Mouse (Mus musculus) heart, adult 2 months (tissue): ENCODE measurements around the gene Papola. TPM values are rescaled to one million over a fixed set of nuclear protein-coding genes. Genes with fewer than 3 reads are reported as not detected.

Experiments
- DNase-seq, 2 experiments: peaks; one replicate each; pipeline ENCODE4 v3.0.0; 2021
- H3K27ac ChIP-seq: fragments of 200-600 bp; 2 replicates; pipeline ENCODE4 v1.8.1; 2022
- H3K27me3 ChIP-seq: fragments of 200-500 bp; 2 replicates; pipeline ENCODE4 v1.6.1; 2012; ENCODE audit warnings: mild to moderate bottlenecking, low read length, inconsistent platforms, mixed read lengths; ENCODE audit not compliant: control insufficient read depth, insufficient read depth
- H3K36me3 ChIP-seq: fragments of 200-500 bp; 2 replicates; pipeline ENCODE4 v1.6.1; 2012; ENCODE audit warnings: low read length, inconsistent platforms; ENCODE audit not compliant: control insufficient read depth, insufficient read depth
- H3K4me1 ChIP-seq: fragments of 200-500 bp; 2 replicates; pipeline ENCODE4 v1.6.1; 2011; ENCODE audit warnings: low read length; ENCODE audit not compliant: control insufficient read depth, insufficient read depth
- H3K4me3 ChIP-seq: fragments of 200-600 bp; 2 replicates; pipeline ENCODE4 v1.8.1; 2022
- H3K79me2 ChIP-seq: fragments of 200-500 bp; replicated peaks from 2 replicates; pipeline ENCODE4 v1.6.1; 2012; ENCODE audit warnings: mild to moderate bottlenecking, inconsistent platforms, low read length, moderate library complexity, mixed read lengths; ENCODE audit not compliant: control insufficient read depth, insufficient read depth
- H3K9ac ChIP-seq: fragments of 200-500 bp; 2 replicates; pipeline ENCODE4 v1.6.1; 2012; ENCODE audit warnings: low read depth, mild to moderate bottlenecking, control low read depth, inconsistent platforms, low read length, mixed read lengths
- CTCF ChIP-seq: fragments of 200-600 bp; IDR thresholded peaks from 2 replicates; pipeline ENCODE4 v1.8.1; 2022; ENCODE audit warnings: antibody characterized with exemption, mild to moderate bottlenecking, moderate library complexity
- EP300 ChIP-seq: fragments of 200-500 bp; IDR thresholded peaks from 2 replicates; pipeline ENCODE4 v1.6.1; 2011; ENCODE audit warnings: low read depth, low read length, control low read depth; ENCODE audit not compliant: insufficient read depth
- POLR2A ChIP-seq: fragments of 200-500 bp; IDR thresholded peaks from 2 replicates; pipeline ENCODE4 v1.6.1; 2011; ENCODE audit warnings: mild to moderate bottlenecking, low read depth, low read length, control low read depth; ENCODE audit not compliant: insufficient read depth
- whole genome bisulfite sequencing: fragments of 180-500 bp; shearing (Covaris S2); methylation state at CpG from one replicate; pipeline ENCODE4 v1.1.7; 2018; 5-methylcytosine and 5-hydroxymethylcytosine counted together
- intact Hi-C: fragments of 180-260 bp; cut with DNase I; formaldehyde crosslinking; loops from one replicate; pipeline ENCODE4 v1.15.1; 2025
- polyA plus RNA-seq: library from polyadenylated mRNA; depleted of rRNA; stranded (reverse); fragments of >200 nt; gene quantifications from 2 replicates; pipeline ENCODE4 v1.2.3, GENCODE M21; 2012
- total RNA-seq, 2 experiments: library from RNA; stranded (reverse); gene quantifications; 2 replicates each; pipeline ENCODE4 v1.2.3; 2021

Gene Papola
- total and polyA plus RNA-seq, 3 experiments, result 35.3 to 127 (median 124) TPM

DNA sequence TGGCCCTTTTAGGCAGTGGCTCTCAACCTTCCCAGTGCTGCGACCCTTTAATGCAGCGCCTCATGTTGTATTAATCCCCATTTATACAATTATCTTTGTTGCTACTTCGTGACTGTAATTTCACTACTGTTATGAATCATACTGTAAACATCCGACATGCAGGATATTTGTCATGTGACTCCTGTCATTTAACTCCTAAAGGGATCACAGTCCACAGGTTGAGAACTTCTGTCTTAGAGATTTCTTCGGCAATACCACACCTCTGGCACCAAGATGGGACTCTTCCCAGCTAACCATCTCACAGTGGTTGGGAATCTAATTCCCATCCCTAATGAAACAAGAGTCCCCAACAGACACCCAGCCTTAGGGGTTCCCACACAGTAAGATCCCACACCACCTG is 36.4 kb upstream of the Papola start:
- intact Hi-C loops, result no loop called here
- Histone ChIP-seq H3K4me3 (no peak overlapping the region), H3K27me3 (no peaks in the 10 kb centered on the region), H3K27ac (no peak overlapping the region), H3K36me3 (no peaks in the 10 kb centered on the region), H3K79me2 (no peaks in the 10 kb centered on the region), H3K4me1 (no peaks in the 10 kb centered on the region), H3K9ac (no peak overlapping the region)
- 68% methylated on average over 5 of the region's 5 CpGs for WGBS
- no peak for TF ChIP-seq CTCF
- TF ChIP-seq EP300, result no peak
- no peak for TF ChIP-seq POLR2A
- DNase-seq, result no peak

DNA sequence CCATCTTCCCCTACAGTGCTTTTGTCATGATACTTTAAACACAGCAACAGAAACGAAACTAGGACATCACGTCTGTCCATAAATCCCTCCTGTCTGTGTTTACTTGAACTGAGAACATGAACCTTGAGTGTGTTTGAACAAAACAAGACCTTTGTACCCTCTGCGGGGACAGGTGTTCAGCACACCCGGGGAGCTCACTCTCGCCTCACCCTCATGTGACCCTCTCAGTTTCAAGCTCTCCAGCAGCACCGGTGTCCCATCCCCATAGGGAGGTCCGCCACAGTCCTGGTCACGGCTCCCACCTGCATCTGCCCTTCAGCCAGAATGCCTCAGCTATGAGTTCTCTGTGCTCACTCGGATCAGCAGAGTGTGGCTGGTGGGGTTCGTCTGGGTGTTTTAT is 30.7 kb upstream of the Papola start:
- WGBS, result 90% methylated on average over 10 of the region's 10 CpGs
- TF ChIP-seq CTCF (no peak), EP300 (no peak), POLR2A (no peak)
- intact Hi-C loops, result no loop called here

DNA sequence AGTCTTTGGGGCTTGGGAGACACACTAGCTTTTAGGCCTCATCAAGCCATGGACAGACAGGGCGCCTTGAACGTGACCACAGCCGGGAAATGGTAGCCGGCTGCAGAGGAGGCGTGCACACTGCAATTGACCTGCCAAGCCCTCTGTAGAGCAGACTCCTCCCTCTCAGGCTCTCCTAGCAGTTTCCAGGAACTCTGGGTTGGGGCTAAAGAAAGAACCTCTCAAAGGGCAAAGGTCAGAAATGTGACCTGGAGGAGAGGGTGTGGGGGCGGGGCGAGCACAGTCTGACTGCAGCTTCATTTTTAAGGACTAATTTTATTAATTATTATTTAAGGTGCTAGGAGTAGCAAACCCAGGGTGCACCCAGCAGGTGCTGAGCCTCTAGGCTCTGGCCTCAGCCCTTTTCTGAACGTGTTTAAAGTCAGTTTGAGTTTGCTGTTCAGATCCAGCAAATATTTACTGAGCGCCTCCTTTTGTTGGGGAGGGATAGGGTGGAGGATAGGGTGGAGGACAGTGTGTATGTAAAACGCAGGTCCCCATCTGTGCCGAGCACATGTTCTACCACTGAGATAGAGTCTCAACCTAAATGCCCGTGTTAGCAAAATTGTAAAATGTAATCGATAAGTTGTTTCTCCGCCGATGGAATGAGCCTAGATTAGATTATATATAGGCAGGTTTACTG is 26.5 kb upstream of the Papola start:
- no peaks in the 10 kb centered on the region for H3K4me1 ChIP-seq
- no peaks in the 10 kb centered on the region for H3K27me3 ChIP-seq
- DNase-seq, result no peak
- H3K9ac ChIP-seq, result no peak overlapping the region
- H3K79me2 ChIP-seq, result no peaks in the 10 kb centered on the region
- intact Hi-C loops, result no loop called here
- no peaks in the 10 kb centered on the region for H3K36me3 ChIP-seq
- no peak overlapping the region for H3K4me3 ChIP-seq
- TF ChIP-seq CTCF (no peak), POLR2A (no peak), EP300 (no peak)
- WGBS, result 61% methylated on average over 15 of the region's 15 CpGs
- no peak overlapping the region for H3K27ac ChIP-seq

More for the DNA sequence above, 30.7 kb upstream of the Papola start:
- Histone ChIP-seq H3K27ac (no peak overlapping the region), H3K4me1 (no peaks in the 10 kb centered on the region), H3K4me3 (no peak overlapping the region), H3K9ac (no peak overlapping the region), H3K27me3 (no peaks in the 10 kb centered on the region), H3K79me2 (no peaks in the 10 kb centered on the region), H3K36me3 (no peaks in the 10 kb centered on the region)
- DNase-seq, result no peak

DNA sequence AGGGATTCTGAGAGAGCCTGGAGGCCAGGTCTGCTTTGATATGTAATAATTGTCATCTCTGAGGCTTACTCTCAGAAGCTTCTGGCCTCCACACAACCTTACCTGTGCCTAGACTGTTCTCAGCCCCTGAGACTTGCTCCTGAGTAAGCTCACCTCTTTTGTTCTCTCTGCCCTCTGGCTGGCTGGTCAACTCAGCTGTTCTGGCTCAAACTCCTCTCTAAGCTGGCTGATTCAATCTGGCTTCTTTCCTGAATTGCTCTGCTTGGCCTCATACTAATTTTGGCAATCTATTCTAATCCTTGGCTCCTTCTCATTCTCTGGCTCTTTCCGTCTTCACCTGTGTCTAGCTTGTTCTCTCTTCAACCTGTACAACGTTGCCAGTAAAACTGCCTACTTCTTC is 25.6 kb upstream of the Papola start:
- Histone ChIP-seq H3K27me3 (no peaks in the 10 kb centered on the region), H3K27ac (no peak overlapping the region), H3K79me2 (no peaks in the 10 kb centered on the region), H3K4me3 (no peak overlapping the region), H3K36me3 (no peaks in the 10 kb centered on the region), H3K4me1 (no peaks in the 10 kb centered on the region), H3K9ac (no peak overlapping the region)
- TF ChIP-seq POLR2A, result no peak
- TF ChIP-seq EP300, result no peak
- no peak for TF ChIP-seq CTCF
- 51% methylated on average over 2 of the region's 2 CpGs for WGBS
- intact Hi-C loops, result no loop called here
- no peak for DNase-seq

DNA sequence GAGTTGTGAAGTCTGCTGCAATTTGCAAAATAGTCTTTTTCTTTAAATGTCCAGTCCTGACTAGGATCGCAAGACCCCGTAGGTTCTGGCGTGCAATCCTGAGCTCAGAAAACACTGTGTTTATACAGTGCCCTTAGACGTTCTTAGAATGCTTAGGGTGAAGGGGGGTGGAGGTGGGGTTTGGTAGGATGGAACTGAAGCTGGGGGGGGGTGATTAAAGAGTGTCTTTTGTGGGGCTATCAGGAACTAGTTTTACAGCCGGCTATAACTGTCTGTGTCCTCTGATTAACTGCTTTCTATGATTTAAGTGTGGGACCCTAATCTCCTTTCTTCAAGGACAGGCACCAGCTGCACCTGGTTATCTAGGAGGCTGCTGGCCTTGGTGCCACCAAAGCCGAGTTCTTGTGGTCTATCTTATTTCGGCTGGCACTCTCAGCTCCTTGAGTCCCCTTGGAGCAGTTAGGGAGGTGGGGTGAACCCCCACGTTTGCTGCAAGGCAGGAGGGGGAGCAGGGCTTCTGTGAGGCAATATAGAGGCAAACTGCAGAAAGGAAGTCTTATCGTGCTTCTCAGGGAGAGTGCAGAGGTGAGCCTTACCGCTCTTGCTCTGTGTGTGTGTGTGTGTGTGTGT is 24.5 kb upstream of the Papola start:
- no peak for DNase-seq
- Histone ChIP-seq H3K9ac (no peak overlapping the region), H3K36me3 (no peaks in the 10 kb centered on the region), H3K4me1 (no peaks in the 10 kb centered on the region), H3K79me2 (no peaks in the 10 kb centered on the region), H3K27me3 (no peaks in the 10 kb centered on the region), H3K27ac (no peak overlapping the region), H3K4me3 (no peak overlapping the region)
- 47% methylated on average over 10 of the region's 10 CpGs for WGBS
- no peak for TF ChIP-seq CTCF
- no peak for TF ChIP-seq POLR2A
- no peak for TF ChIP-seq EP300
- intact Hi-C loops, result no loop called here

DNA sequence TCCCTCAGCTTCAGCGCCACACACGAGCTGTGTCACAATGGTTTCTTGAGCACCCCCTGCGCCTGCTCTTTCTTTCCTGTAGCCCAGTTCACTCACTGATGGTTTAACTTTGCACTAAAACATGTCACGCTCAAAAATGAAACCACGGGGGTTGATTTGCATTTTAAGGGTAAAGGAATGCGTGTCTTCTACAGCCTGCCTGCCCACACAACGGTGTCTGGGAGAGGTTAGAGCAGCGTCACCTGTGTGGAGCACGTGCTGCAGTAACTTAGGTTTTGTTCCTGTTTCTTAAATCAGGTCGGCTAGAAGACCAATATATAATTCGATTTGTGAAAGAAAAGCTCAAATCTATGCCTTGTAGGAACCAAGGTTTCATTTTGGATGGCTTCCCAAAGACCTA is 23.3 kb upstream of the Papola start:
- TF ChIP-seq EP300, result no peak
- no peak for TF ChIP-seq POLR2A
- TF ChIP-seq CTCF, result no peak
- no peaks in the 10 kb centered on the region for H3K27me3 ChIP-seq
- no peaks in the 10 kb centered on the region for H3K79me2 ChIP-seq
- no peaks in the 10 kb centered on the region for H3K36me3 ChIP-seq
- no peak overlapping the region for H3K4me3 ChIP-seq
- no peaks in the 10 kb centered on the region for H3K4me1 ChIP-seq
- DNase-seq, result no peak
- 73% methylated on average over 11 of the region's 11 CpGs for WGBS
- intact Hi-C loops, result no loop called here
- no peak overlapping the region for H3K9ac ChIP-seq
- H3K27ac ChIP-seq, result no peak overlapping the region
